ENCODE assay signal across 8 mouse cellular contexts in genomic region chr17:32349037-32349732, GRCm38 (mm10). TPM values are rescaled to one million over a fixed set of nuclear protein-coding genes. Genes with fewer than 3 reads are reported as not detected.
A peak's percentile ranks its signal among the peaks of the same experiment; 100 is the strongest.
DNase-seq lines count a peak whose midpoint lies in the region; ATAC-seq and TF ChIP-seq lines count a peak whose summit lies in the region.

No protein-coding gene starts in this region.

- ATAC-seq in activated CD4-positive, CD25-positive, alpha-beta regulatory T cell, adult 4 months: peak; percentile 34
- peak; percentile 65 for ATAC-seq in erythroblast, adult 5-6 weeks (replicated peaks; ENCODE audit: low FRiP score, poor library complexity, severe bottlenecking)
- ATAC-seq in hindbrain, embryonic 13.5 days (ENCODE audit: low FRiP score): no peak
- peak; percentile 44 for ATAC-seq in liver, embryonic 12.5 days

- no peaks in the 10 kb centered on the region for H3K9me3 ChIP-seq in hindbrain, embryonic 13.5 days
- no peaks in the 10 kb centered on the region for H3K9me3 ChIP-seq in liver, embryonic 12.5 days (replicated peaks)

- DNase-seq in cerebellum, adult 11-12 months: peak; percentile 49
- no peak for DNase-seq in cerebellum, adult 11 months
- DNase-seq in ovary, postnatal 10 days (ENCODE audit: low spot score): no peak

- H3ac ChIP-seq in myocyte (ENCODE audit: control insufficient read depth, insufficient read length): peak overlapping the region; percentile 40

- peaks cover 11% of the 10 kb centered on the region for H3K36me3 ChIP-seq in hindbrain, embryonic 13.5 days
- peaks cover 27% of the 10 kb centered on the region for H3K36me3 ChIP-seq in liver, embryonic 12.5 days
- peaks cover 6% of the 10 kb centered on the region for H3K36me3 ChIP-seq in myocyte (ENCODE audit: control insufficient read depth, insufficient read depth)

- peak overlapping the region; percentile 87 for H3K4me3 ChIP-seq in hindbrain, embryonic 13.5 days
- peak overlapping the region; percentile 81 for H3K4me3 ChIP-seq in liver, embryonic 12.5 days
- H3K4me3 ChIP-seq in myocyte: peak overlapping the region; percentile 98

- WGBS in hindbrain, embryonic 13.5 days: 6% methylated on average over 4 of the region's 4 CpGs
- 2% methylated on average over 4 of the region's 4 CpGs for WGBS in liver, embryonic 12.5 days (ENCODE audit: insufficient replicate concordance)

- H3K27me3 ChIP-seq in hindbrain, embryonic 13.5 days: no peaks in the 10 kb centered on the region
- H3K27me3 ChIP-seq in liver, embryonic 12.5 days (replicated peaks): no peaks in the 10 kb centered on the region
- no peaks in the 10 kb centered on the region for H3K27me3 ChIP-seq in myocyte (ENCODE audit: control insufficient read depth, insufficient read depth, insufficient read length)

- peak overlapping the region; percentile 89 for H3K4me2 ChIP-seq in hindbrain, embryonic 13.5 days
- peak overlapping the region; percentile 92 for H3K4me2 ChIP-seq in liver, embryonic 12.5 days
- H3K4me2 ChIP-seq in myocyte (ENCODE audit: low read depth): peak overlapping the region; percentile 92

- no peak for TF ChIP-seq POLR2A in myocyte (IDR thresholded peaks at IDR 0.05; ENCODE audit: insufficient read length, low read depth)

- H3K79me2 ChIP-seq in myocyte (ENCODE audit: control insufficient read depth, insufficient read depth): peaks cover 31% of the 10 kb centered on the region

- H3K4me1 ChIP-seq in hindbrain, embryonic 13.5 days (replicated peaks): peaks cover 34% of the 10 kb centered on the region
- H3K4me1 ChIP-seq in liver, embryonic 12.5 days: peaks cover 46% of the 10 kb centered on the region

- peak overlapping the region; percentile 91 for H3K9ac ChIP-seq in hindbrain, embryonic 13.5 days
- H3K9ac ChIP-seq in liver, embryonic 12.5 days: peak overlapping the region; percentile 90

- H3K27ac ChIP-seq in hindbrain, embryonic 13.5 days: peak overlapping the region; percentile 91
- H3K27ac ChIP-seq in liver, embryonic 12.5 days: peak overlapping the region; percentile 88

TF ChIP-seq in myocyte, 11 proteins besides CTCF, POLR2A, EP300 and RAD21:
- TF ChIP-seq TCF12 (IDR thresholded peaks at IDR 0.05; ENCODE audit: insufficient read depth, poor library complexity, severe bottlenecking) (no peak), E2F4 (IDR thresholded peaks at IDR 0.05; ENCODE audit: insufficient read depth) (no peak), REST (IDR thresholded peaks at IDR 0.05; ENCODE audit: insufficient read depth, insufficient read length) (no peak), POLR2AphosphoS2 (IDR thresholded peaks at IDR 0.05; ENCODE audit: insufficient read length, low read depth) (no peak), USF1 (IDR thresholded peaks at IDR 0.05; ENCODE audit: low read depth) (no peak)

RNA-seq across cellular contexts. Expression of gene Akap8l, which starts 1.2 kb away (rescaled TPM):
- 10 to 100 TPM; 43.6 to 50.5 TPM for polyA plus RNA-seq in activated CD4-positive, CD25-positive, alpha-beta regulatory T cell, adult 4 months (2017; shearing (Covaris generic))
- total RNA-seq in erythroblast, adult 5-6 weeks (2015; ENCODE audit: low replicate concordance): 64.6 and 80.7 TPM in 2 replicates
- 104 and 150 TPM in 2 replicates for total RNA-seq in erythroblast, adult 5-6 weeks (2017; ENCODE audit: low replicate concordance)
- 148 and 156 TPM in 2 replicates for polyA plus RNA-seq in hindbrain, embryonic 13.5 days (2015; fragmentation: Nextera tagmentation; extraction: Ambion mirVana)
- polyA plus RNA-seq in liver, embryonic 12.5 days (2016; fragmentation: Nextera tagmentation; extraction: Ambion mirVana): 49.7 and 50.1 TPM in 2 replicates
- polyA plus RNA-seq in myocyte (2012; fragmentation: generic; extraction: Trizol): 31.7 TPM

RNA-seq across cellular contexts. Expression of gene Akap8, which starts 28.1 kb away (rescaled TPM):
- 100 to 1,000 TPM; 117 to 118 TPM for polyA plus RNA-seq in activated CD4-positive, CD25-positive, alpha-beta regulatory T cell, adult 4 months (2017; shearing (Covaris generic))
- total RNA-seq in erythroblast, adult 5-6 weeks (2015; ENCODE audit: low replicate concordance): 13.1 and 25.3 TPM in 2 replicates
- 31.6 and 51.6 TPM in 2 replicates for total RNA-seq in erythroblast, adult 5-6 weeks (2017; ENCODE audit: low replicate concordance)
- polyA plus RNA-seq in hindbrain, embryonic 13.5 days (2015; fragmentation: Nextera tagmentation; extraction: Ambion mirVana): 109 TPM in 2 replicates
- 72.1 and 73.5 TPM in 2 replicates for polyA plus RNA-seq in liver, embryonic 12.5 days (2016; fragmentation: Nextera tagmentation; extraction: Ambion mirVana)
- polyA plus RNA-seq in myocyte (2012; fragmentation: generic; extraction: Trizol): 14.0 TPM

RNA-seq across cellular contexts. Expression of gene Wiz, which starts 40.1 kb away (rescaled TPM):
- 10 to 100 TPM; 11.9 TPM for polyA plus RNA-seq in activated CD4-positive, CD25-positive, alpha-beta regulatory T cell, adult 4 months (2017; shearing (Covaris generic))
- 9.2 and 11.9 TPM in 2 replicates for total RNA-seq in erythroblast, adult 5-6 weeks (2015; ENCODE audit: low replicate concordance)
- total RNA-seq in erythroblast, adult 5-6 weeks (2017; ENCODE audit: low replicate concordance): 0.77 and 3.5 TPM in 2 replicates
- polyA plus RNA-seq in hindbrain, embryonic 13.5 days (2015; fragmentation: Nextera tagmentation; extraction: Ambion mirVana): 35.3 and 35.9 TPM in 2 replicates
- 13.3 and 14.8 TPM in 2 replicates for polyA plus RNA-seq in liver, embryonic 12.5 days (2016; fragmentation: Nextera tagmentation; extraction: Ambion mirVana)
- polyA plus RNA-seq in myocyte (2012; fragmentation: generic; extraction: Trizol): 21.0 TPM

RNA-seq across cellular contexts. Expression of gene Rasal3, which starts 54.2 kb away (rescaled TPM):
- 100 to 1,000 TPM; 123 to 158 TPM for polyA plus RNA-seq in activated CD4-positive, CD25-positive, alpha-beta regulatory T cell, adult 4 months (2017; shearing (Covaris generic))
- total RNA-seq in erythroblast, adult 5-6 weeks (2015; ENCODE audit: low replicate concordance): 5.0 and 9.2 TPM in 2 replicates
- 4.6 and 5.2 TPM in 2 replicates for total RNA-seq in erythroblast, adult 5-6 weeks (2017; ENCODE audit: low replicate concordance)
- 0.62 and 0.83 TPM in 2 replicates for polyA plus RNA-seq in hindbrain, embryonic 13.5 days (2015; fragmentation: Nextera tagmentation; extraction: Ambion mirVana)
- 7.2 and 8.1 TPM in 2 replicates for polyA plus RNA-seq in liver, embryonic 12.5 days (2016; fragmentation: Nextera tagmentation; extraction: Ambion mirVana)
- polyA plus RNA-seq in myocyte (2012; fragmentation: generic; extraction: Trizol): not detected
